In the genomic region with DNA sequence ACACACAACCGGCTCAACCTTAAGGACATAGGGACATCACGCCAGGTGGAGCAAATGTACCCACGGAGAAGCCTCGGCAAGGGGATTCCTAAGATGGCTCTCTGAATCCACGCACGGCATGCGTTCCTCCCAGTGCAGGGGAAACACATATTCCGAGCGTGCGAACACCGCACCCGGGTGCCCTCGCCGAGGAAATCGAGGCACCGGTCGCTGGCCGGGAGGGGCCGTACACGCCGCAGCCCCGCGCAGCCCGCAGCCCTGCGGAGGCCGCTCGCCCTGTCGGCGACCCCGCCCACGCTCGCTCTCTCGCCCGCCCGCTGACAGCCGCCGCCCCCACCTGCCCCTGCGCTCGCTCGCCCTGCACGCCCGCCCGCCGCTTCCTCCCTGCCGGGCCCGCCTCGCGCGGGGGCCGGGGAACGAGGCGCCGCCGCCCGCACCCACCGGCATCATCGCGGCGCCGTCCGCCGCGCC, we compare ENCODE assay signal across 7 mouse cellular contexts. TPM values are rescaled to one million over a fixed set of nuclear protein-coding genes. Genes with fewer than 3 reads are reported as not detected.
DNase-seq lines count a peak whose midpoint lies in the region; ATAC-seq and TF ChIP-seq lines count a peak whose summit lies in the region.

No protein-coding gene starts in this region.

- peaks cover 4% of the 10 kb centered on the region; the same call in 1 of the 2 replicates for H3K4me1 ChIP-seq in cerebellum, adult 2 months (ENCODE audit: control insufficient read depth, insufficient read depth, low read length)
- H3K4me1 ChIP-seq in hindbrain, embryonic 15.5 days (replicated peaks): peaks cover 17% of the 10 kb centered on the region
- H3K4me1 ChIP-seq in limb, embryonic 12.5 days (replicated peaks): peaks cover 21% of the 10 kb centered on the region
- H3K4me1 ChIP-seq in midbrain, embryonic 12.5 days: peaks cover 9% of the 10 kb centered on the region

- in situ Hi-C loops in Patski (cut with MboI; ENCODE audit: low pct_unique_long_range_greater_than_20kb): loop anchor here (5.0 kb wide), 1 partner anchor 35 kb away; no protein-coding TSS in a partner anchor

- no peaks in the 10 kb centered on the region for H3K9me3 ChIP-seq in hindbrain, embryonic 15.5 days
- no peaks in the 10 kb centered on the region for H3K9me3 ChIP-seq in limb, embryonic 12.5 days
- no peaks in the 10 kb centered on the region for H3K9me3 ChIP-seq in midbrain, embryonic 12.5 days

- peak overlapping the region; percentile 91 for H3K4me2 ChIP-seq in hindbrain, embryonic 15.5 days
- H3K4me2 ChIP-seq in limb, embryonic 12.5 days: peak overlapping the region; percentile 90
- H3K4me2 ChIP-seq in midbrain, embryonic 12.5 days (replicated peaks): peak overlapping the region; percentile 92

- POLR2A ChIA-PET in Patski (lab: Charles Lee): no interaction called here

- H3K4me3 ChIP-seq in cerebellum, adult 2 months (replicated peaks; ENCODE audit: insufficient read depth, low read depth, low read length): peak overlapping the region; percentile 98
- H3K4me3 ChIP-seq in hindbrain, embryonic 15.5 days: peak overlapping the region; percentile 92
- H3K4me3 ChIP-seq in limb, embryonic 12.5 days (replicated peaks): peak overlapping the region; percentile 80
- peak overlapping the region; percentile 69 for H3K4me3 ChIP-seq in midbrain, embryonic 12.5 days

- H3K9ac ChIP-seq in hindbrain, embryonic 15.5 days: peak overlapping the region; percentile 95
- H3K9ac ChIP-seq in limb, embryonic 12.5 days (replicated peaks): peak overlapping the region; percentile 79
- H3K9ac ChIP-seq in midbrain, embryonic 12.5 days (replicated peaks): peak overlapping the region; percentile 76

- under 1% methylated on average over 60 of the region's 63 CpGs for WGBS in cerebellum, adult 2 months
- under 1% methylated on average over 55 of the region's 63 CpGs for WGBS in hindbrain, embryonic 15.5 days
- WGBS in limb, embryonic 12.5 days: under 1% methylated on average over 44 of the region's 63 CpGs
- WGBS in midbrain, embryonic 12.5 days: under 1% methylated on average over 20 of the region's 63 CpGs

- ATAC-seq in Patski: peak; percentile 11
- peak; percentile 76 for ATAC-seq in hindbrain, embryonic 15.5 days (ENCODE audit: low FRiP score, low read depth)
- peak; percentile 61 for ATAC-seq in limb, embryonic 12.5 days (ENCODE audit: insufficient number of reproducible peaks, insufficient read depth, low FRiP score, low TSS enrichment, low read depth)
- ATAC-seq in midbrain, embryonic 12.5 days (ENCODE audit: low FRiP score, low read depth): peak; percentile 78

- no peaks in the 10 kb centered on the region for H3K36me3 ChIP-seq in hindbrain, embryonic 15.5 days
- H3K36me3 ChIP-seq in limb, embryonic 12.5 days: no peaks in the 10 kb centered on the region
- no peaks in the 10 kb centered on the region for H3K36me3 ChIP-seq in midbrain, embryonic 12.5 days

- CTCF ChIA-PET in Patski (lab: Charles Lee): no interaction called here

- H3K27ac ChIP-seq in cerebellum, adult 2 months (ENCODE audit: insufficient read depth, low read length): peak overlapping the region; percentile 78
- H3K27ac ChIP-seq in hindbrain, embryonic 15.5 days (replicated peaks): peak overlapping the region; percentile 98
- H3K27ac ChIP-seq in limb, embryonic 12.5 days: peak overlapping the region; percentile 73; the same call in 1 of the 2 replicates
- peak overlapping the region; percentile 82 for H3K27ac ChIP-seq in midbrain, embryonic 12.5 days (replicated peaks)

- TF ChIP-seq POLR2A in cerebellum, adult 2 months (IDR thresholded peaks at IDR 0.05; ENCODE audit: borderline replicate concordance, insufficient read depth, low read length): no peak

- peaks cover 16% of the 10 kb centered on the region for H3K27me3 ChIP-seq in Patski
- no peaks in the 10 kb centered on the region for H3K27me3 ChIP-seq in cerebellum, adult 2 months (ENCODE audit: control insufficient read depth, insufficient read depth, low read length)
- no peaks in the 10 kb centered on the region; the same call in 1 of the 2 replicates for H3K27me3 ChIP-seq in hindbrain, embryonic 15.5 days
- peaks cover 22% of the 10 kb centered on the region for H3K27me3 ChIP-seq in limb, embryonic 12.5 days
- H3K27me3 ChIP-seq in midbrain, embryonic 12.5 days: peaks cover 56% of the 10 kb centered on the region

- no peak for DNase-seq in Patski (ENCODE audit: low read depth, low spot score)
- peak; percentile 77 to 82 for DNase-seq in cerebellum, adult 2 months
- DNase-seq in gastrocnemius, adult 18-20 months (ENCODE audit: low spot score): peak; percentile 37
- DNase-seq in spleen, postnatal 14 days (ENCODE audit: low spot score in 2 of 2): peak; percentile 59 to 70

- no peak for TF ChIP-seq CTCF in Patski (IDR thresholded peaks at IDR 0.05)
- TF ChIP-seq CTCF in cerebellum, adult 2 months (IDR thresholded peaks at IDR 0.05; ENCODE audit: borderline replicate concordance, insufficient read depth, low read depth, low read length): no peak

RNA-seq across cellular contexts. Expression of gene Ppp1r13b, which starts 0.5 kb away (rescaled TPM):
- 6.9 TPM for polyA plus RNA-seq in Patski (2021)
- polyA plus RNA-seq in cerebellum, adult 2 months (2012; rRNA removed): 37.8 and 38.4 TPM in 2 replicates
- 1 to 10 TPM; 7.3 to 9.1 TPM for total RNA-seq in gastrocnemius, adult 18-20 months (2021)
- polyA plus RNA-seq in hindbrain, embryonic 15.5 days (2015; fragmentation: Nextera tagmentation; extraction: Ambion mirVana): 34.4 and 37.9 TPM in 2 replicates
- polyA plus RNA-seq in limb, embryonic 12.5 days (2016; fragmentation: Nextera tagmentation; extraction: Ambion mirVana): 11.5 and 13.0 TPM in 2 replicates
- 11.6 and 12.8 TPM in 2 replicates for polyA plus RNA-seq in midbrain, embryonic 12.5 days (2016; fragmentation: Nextera tagmentation; extraction: Ambion mirVana)

RNA-seq across cellular contexts. Expression of gene Atp5mpl, which starts 59.3 kb away (rescaled TPM):
- polyA plus RNA-seq in Patski (2021): 472 TPM
- 359 and 364 TPM in 2 replicates for polyA plus RNA-seq in cerebellum, adult 2 months (2012; rRNA removed)
- total RNA-seq in gastrocnemius, adult 18-20 months (2021): 100 to 1,000 TPM; 702 to 761 TPM
- 787 and 906 TPM in 2 replicates for polyA plus RNA-seq in hindbrain, embryonic 15.5 days (2015; fragmentation: Nextera tagmentation; extraction: Ambion mirVana)
- polyA plus RNA-seq in limb, embryonic 12.5 days (2016; fragmentation: Nextera tagmentation; extraction: Ambion mirVana): 648 and 683 TPM in 2 replicates
- 589 and 602 TPM in 2 replicates for polyA plus RNA-seq in midbrain, embryonic 12.5 days (2016; fragmentation: Nextera tagmentation; extraction: Ambion mirVana)

Comparison
In these comparisons a context has a peak if more than half of its experiments do, and no peak if none do; other contexts are left out.
1. ATAC-seq: peak in every context shown above with its lines; median percentile 78 in midbrain, embryonic 12.5 days; 76 in hindbrain, embryonic 15.5 days; 61 in limb, embryonic 12.5 days; 11 in Patski.